Mouse (Mus musculus) E14TG2a.4 (cell line): Measurements from ENCODE around the gene Magi2.

ENCODE experiments used
- H3K27me3 ChIP-seq: 2 replicates; pipeline ENCODE4 v1.6.1; 2014; ENCODE audit warnings: low read length, control low read depth; ENCODE audit not compliant: insufficient read depth
- H3K36me3 ChIP-seq: 2 replicates; pipeline ENCODE4 v1.6.1; 2014; ENCODE audit warnings: low read length, control low read depth; ENCODE audit not compliant: insufficient read depth
- H3K4me1 ChIP-seq: replicated peaks from 2 replicates; pipeline ENCODE4 v1.6.1; 2014; ENCODE audit warnings: low read depth, low read length, control low read depth
- H3K4me3 ChIP-seq: replicated peaks from 2 replicates; pipeline ENCODE4 v1.5.1; 2014; ENCODE audit warnings: mild to moderate bottlenecking, low read length
- H3K9me3 ChIP-seq: 2 replicates; pipeline ENCODE4 v1.6.1; 2014; ENCODE audit warnings: low read length, control low read depth
- CTCF ChIP-seq: conservative IDR thresholded peaks from 2 replicates; pipeline ENCODE4 v1.5.1; 2014; ENCODE audit warnings: low read length
- NANOG ChIP-seq: IDR thresholded peaks from 2 replicates; pipeline ENCODE4 v1.6.1; 2014; ENCODE audit warnings: borderline replicate concordance, low read length, mixed read lengths
- POU5F1 ChIP-seq: IDR thresholded peaks from 2 replicates; pipeline ENCODE4 v1.6.1; 2014; ENCODE audit warnings: low read length, borderline replicate concordance

Magi2 gene

GRCm38 (mm10) chr5:20748856-20749255 is 1522.0 kb downstream of the Magi2 start:
- TF ChIP-seq POU5F1: no peak
- no peak for TF ChIP-seq NANOG
- TF ChIP-seq CTCF: no peak
- no peak overlapping the region for H3K4me3 ChIP-seq
- peaks cover 29% of the 10 kb centered on the region for H3K4me1 ChIP-seq
- H3K9me3 ChIP-seq: no peaks in the 10 kb centered on the region
- no peaks in the 10 kb centered on the region for H3K27me3 ChIP-seq
- no peaks in the 10 kb centered on the region for H3K36me3 ChIP-seq

- H3K9me3 ChIP-seq: no peaks in the 10 kb centered on the region
- TF ChIP-seq NANOG (no peak), CTCF (no peak), POU5F1 (no peak)
- no peaks in the 10 kb centered on the region for H3K27me3 ChIP-seq
- H3K4me3 ChIP-seq: no peak overlapping the region
- peaks cover 23% of the 10 kb centered on the region for H3K4me1 ChIP-seq
- no peaks in the 10 kb centered on the region for H3K36me3 ChIP-seq
Observed at GRCm38 (mm10) chr5:20749535-20749934, 1522.7 kb downstream of the Magi2 start.

GRCm38 (mm10) chr5:20751000-20751399 is 1524.2 kb downstream of the Magi2 start:
- peaks cover 13% of the 10 kb centered on the region for H3K9me3 ChIP-seq
- peaks cover 22% of the 10 kb centered on the region for H3K4me1 ChIP-seq
- no peak overlapping the region; the same call in 1 of the 2 replicates for H3K4me3 ChIP-seq
- no peak for TF ChIP-seq NANOG
- no peak for TF ChIP-seq CTCF
- TF ChIP-seq POU5F1: no peak
- H3K27me3 ChIP-seq: no peaks in the 10 kb centered on the region
- no peaks in the 10 kb centered on the region for H3K36me3 ChIP-seq

GRCm38 (mm10) chr5:20751696-20752095 is 1524.9 kb downstream of the Magi2 start:
- H3K36me3 ChIP-seq: no peaks in the 10 kb centered on the region
- no peaks in the 10 kb centered on the region for H3K27me3 ChIP-seq
- H3K4me1 ChIP-seq: peaks cover 22% of the 10 kb centered on the region
- peaks cover 14% of the 10 kb centered on the region for H3K9me3 ChIP-seq
- TF ChIP-seq POU5F1 (no peak), NANOG (no peak), CTCF (no peak)
- H3K4me3 ChIP-seq: no peak overlapping the region

GRCm38 (mm10) chr5:20753096-20753495 is 1526.3 kb downstream of the Magi2 start:
- Histone ChIP-seq H3K9me3 (peaks cover 14% of the 10 kb centered on the region), H3K36me3 (no peaks in the 10 kb centered on the region), H3K4me1 (peaks cover 22% of the 10 kb centered on the region), H3K27me3 (no peaks in the 10 kb centered on the region), H3K4me3 (no peak overlapping the region)
- TF ChIP-seq NANOG (no peak), POU5F1 (no peak), CTCF (no peak)

GRCm38 (mm10) chr5:20753963-20754362 is 1527.1 kb downstream of the Magi2 start:
- Histone ChIP-seq H3K9me3 (peaks cover 14% of the 10 kb centered on the region), H3K4me3 (no peak overlapping the region), H3K36me3 (peaks cover 3% of the 10 kb centered on the region; the same call in 1 of the 2 replicates), H3K4me1 (peaks cover 22% of the 10 kb centered on the region), H3K27me3 (no peaks in the 10 kb centered on the region)
- TF ChIP-seq NANOG (no peak), POU5F1 (no peak), CTCF (no peak)
